Mouse (Mus musculus): Measurements from ENCODE around the gene Clip3.

- TF ChIP-seq CTCF (IDR thresholded peaks at IDR 0.05; ENCODE audit: low read depth, low read length) = no peak
- TF ChIP-seq POLR2A (IDR thresholded peaks at IDR 0.05; ENCODE audit: insufficient read depth, low read length) = no peak
Observed at GRCm38 (mm10) chr7:30318142-30318541, 26.6 kb downstream of the Clip3 start.

Measured in ES-Bruce4 (cell line).